Mouse (Mus musculus) layer of hippocampus, postnatal 36 days (tissue): ENCODE results near the gene Lbx2. TPM values are rescaled to one million over a fixed set of nuclear protein-coding genes. Genes with fewer than 3 reads are reported as not detected.

Experiments
- DNase-seq, 2 experiments: peaks; one replicate each; pipeline ENCODE4 v3.0.0; 2022
- total RNA-seq, 2 experiments: library from RNA; stranded (reverse); gene quantifications; 2 replicates each; pipeline ENCODE4 v1.2.3; 2021

The Lbx2 gene
- total RNA-seq, 2 experiments from 2014 or later = 0.48 TPM; not detected in 1

GRCm38 (mm10) chr6:83115011-83115671 is 29.0 kb downstream of the Lbx2 start, which contains the start of gene Mogs:
Gene Mogs, plus strand, starts transcription at chr6:83115496.
- DNase-seq = peak; percentile 91

GRCm38 (mm10) chr6:83115682-83116372 is 29.7 kb downstream of the Lbx2 start:
- DNase-seq = peak; percentile 19 to 20

GRCm38 (mm10) chr6:83116373-83117164 is 30.4 kb downstream of the Lbx2 start:
- peak in 1 of 2 experiments; percentile 4 for DNase-seq

- peak in 1 of 2 experiments; percentile 3 for DNase-seq
Observed at GRCm38 (mm10) chr6:83117165-83117438, 30.9 kb downstream of the Lbx2 start.

DNA sequence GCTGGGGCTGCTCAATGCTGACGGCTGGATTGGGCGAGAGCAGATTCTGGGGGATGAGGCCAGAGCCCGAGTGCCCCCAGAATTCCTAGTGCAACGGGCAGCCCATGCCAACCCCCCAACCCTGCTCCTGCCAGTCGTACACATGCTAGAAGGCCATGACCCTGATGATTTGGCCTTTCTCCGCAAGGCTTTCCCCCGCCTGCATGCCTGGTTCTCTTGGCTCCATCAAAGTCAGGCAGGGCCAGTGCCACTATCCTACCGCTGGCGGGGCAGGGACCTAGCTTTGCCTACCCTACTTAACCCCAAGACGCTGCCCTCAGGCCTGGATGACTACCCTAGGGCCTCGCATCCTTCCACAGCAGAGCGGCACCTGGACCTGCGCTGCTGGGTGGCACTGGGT is 31.4 kb downstream of the Lbx2 start:
- DNase-seq = peak in 1 of 2 experiments; percentile 4

GRCm38 (mm10) chr6:83118369-83118768 is 32.2 kb downstream of the Lbx2 start:
- peak in 1 of 2 experiments; percentile 4 for DNase-seq

DNA sequence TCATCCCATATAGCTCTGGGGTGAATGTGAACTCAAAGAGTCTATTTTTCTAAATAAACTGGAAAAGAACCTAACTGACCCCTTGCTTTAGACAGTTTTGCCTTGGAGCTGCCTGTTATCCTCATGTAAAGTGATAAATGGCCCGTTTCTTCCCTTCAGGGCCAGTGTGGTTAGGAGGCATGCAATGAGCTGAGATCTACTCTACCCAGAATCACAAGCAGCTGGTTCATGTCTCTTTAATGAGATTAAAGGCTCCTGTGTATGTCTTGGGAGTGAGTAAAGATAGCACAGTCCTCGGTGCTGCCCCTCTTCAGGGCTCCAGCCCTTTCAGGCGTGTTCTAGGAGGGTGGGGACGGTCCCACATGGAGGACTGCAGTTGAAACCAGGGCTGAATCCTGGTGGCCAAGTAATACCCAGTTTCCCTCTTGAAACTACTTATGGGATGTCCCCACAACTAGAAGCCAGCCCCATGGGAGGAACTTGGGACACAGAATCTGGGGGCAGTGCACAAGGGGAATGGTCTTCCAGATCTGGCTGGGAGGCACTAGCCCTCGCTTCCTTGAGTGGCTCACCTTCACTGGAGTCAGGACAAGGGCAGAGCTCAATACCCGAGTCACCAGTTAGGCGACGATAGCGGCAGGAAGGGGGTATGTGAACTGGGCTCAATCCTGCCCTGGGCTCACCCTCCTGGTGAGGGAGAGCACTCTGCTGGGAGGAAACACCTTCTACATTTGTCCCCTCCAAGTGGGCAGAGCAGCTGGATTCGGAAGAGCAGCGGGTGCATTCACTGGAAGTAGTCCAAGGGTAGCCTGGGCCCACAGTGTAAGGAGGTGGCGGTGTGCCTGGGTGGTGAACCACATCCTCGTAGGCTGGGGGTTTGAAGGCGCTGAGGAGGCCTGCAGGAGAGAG is 32.9 kb downstream of the Lbx2 start:
- DNase-seq = no peak

DNA sequence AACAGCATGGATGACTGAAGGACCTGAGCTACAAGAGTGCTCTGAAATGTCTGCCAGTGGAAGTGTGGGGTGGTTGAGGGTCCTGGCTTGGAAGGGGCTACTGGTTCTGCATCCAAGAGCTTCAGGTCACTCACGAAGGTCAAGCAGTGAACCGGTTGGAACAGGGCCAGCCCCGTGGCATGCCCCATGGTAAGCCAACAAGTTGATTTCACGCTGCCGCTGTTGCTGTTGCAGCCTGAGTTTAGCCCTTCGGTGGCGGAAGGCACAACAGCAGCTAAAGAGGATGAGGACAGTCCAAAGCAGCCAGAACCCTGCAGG is 33.5 kb downstream of the Lbx2 start:
- DNase-seq = peak in 1 of 2 experiments; percentile 20

GRCm38 (mm10) chr6:83120930-83121862 is 35.0 kb downstream of the Lbx2 start, which contains the start of gene Wbp1:
Gene Wbp1, minus strand, starts transcription at chr6:83121559.
- DNase-seq = peak; percentile 95 to 96

DNA sequence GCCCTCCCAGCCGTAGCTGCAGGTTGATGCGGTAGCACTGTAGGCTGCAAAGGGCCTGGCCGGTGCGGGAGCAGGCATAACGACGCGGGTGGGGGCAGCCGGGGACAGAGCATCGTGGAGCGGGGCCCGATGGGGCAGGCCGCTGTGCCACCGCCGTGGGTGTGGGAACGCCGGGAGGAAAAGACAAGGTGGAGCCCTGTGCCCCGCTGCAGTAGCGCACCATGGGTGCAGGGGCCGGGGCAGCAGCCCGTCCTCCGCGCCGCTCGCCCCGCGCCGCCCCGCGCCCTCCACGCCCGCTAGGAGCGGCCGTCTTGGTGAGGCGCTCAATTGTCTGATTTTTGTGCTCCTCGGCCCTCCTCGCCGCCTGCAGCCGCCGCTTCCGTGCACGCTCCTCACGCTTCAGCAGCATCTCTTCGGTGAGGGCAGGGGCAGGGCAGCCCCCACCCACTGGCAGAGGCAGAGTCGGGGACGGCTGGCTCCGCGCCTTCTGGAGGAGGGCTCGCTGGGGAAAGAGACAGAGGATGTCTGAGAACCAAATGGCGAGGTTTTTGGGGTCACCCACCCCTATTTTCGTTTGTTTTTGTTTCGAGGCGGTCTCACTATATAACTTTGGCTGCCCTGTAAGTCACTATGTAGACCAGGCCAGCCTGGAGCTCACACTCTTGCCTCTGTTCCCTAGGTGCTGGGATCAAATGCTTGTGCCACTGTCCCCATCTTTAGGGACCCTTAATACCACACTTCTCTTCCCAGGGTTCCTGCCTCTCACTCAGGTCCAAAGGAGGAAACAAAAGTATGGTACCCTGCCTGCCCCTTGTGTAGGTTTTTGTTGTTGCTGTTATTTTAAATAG is 35.9 kb downstream of the Lbx2 start:
- no peak for DNase-seq

- DNase-seq = no peak
Observed at GRCm38 (mm10) chr6:83122961-83123360, 36.8 kb downstream of the Lbx2 start.

DNA sequence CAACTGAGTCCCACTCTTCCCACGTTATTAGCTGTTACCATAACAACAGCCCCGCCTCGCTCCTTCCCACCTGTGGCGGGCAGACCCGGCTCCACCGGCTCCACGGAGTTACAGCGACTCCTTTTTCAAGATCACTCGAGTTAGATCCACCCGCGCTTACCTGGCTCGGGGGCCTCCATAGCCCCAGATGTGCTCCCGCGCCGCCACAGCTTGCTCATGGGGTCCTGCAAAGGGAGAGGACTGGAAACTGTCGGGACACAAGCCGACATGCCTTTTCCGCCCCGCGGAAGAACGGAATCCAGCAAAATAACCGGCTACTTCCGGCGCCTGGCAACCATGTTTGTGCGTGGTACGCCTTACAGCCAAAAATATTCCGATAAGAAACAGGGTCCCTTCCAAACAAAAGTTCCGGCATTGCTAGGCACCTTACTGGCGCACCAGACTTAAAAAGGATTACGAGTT is 38.7 kb downstream of the Lbx2 start:
- peak; percentile 88 to 89 for DNase-seq

DNA sequence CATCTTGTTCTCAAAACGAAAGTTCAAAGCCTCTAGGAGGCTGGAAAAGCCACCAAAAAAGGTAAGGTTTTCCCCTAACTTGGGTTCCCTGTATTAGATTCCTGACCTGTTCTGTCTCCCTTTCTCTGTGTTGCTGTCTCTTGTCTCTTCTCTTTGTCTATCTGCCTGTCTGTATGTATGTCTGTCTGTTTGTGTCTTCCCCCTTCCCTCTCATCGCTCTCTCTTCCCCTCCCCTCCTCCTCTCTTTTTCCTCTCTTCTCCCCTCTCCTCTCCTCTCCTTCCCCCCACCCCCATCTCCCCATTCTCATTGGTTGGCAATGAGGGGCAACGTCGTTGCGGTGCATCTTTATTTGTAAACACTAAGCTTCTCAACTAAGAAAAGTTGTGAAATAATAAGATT is 39.2 kb downstream of the Lbx2 start, which contains the start of gene Ino80b:
Ino80b (minus strand) TSS at position 101 of the 400 bp plus-strand sequence.
- DNase-seq = no peak

GRCm38 (mm10) chr6:83127419-83127818 is 41.3 kb downstream of the Lbx2 start:
- no peak for DNase-seq

- no peak for DNase-seq
Observed at GRCm38 (mm10) chr6:83131469-83132034, 45.4 kb downstream of the Lbx2 start.

DNA sequence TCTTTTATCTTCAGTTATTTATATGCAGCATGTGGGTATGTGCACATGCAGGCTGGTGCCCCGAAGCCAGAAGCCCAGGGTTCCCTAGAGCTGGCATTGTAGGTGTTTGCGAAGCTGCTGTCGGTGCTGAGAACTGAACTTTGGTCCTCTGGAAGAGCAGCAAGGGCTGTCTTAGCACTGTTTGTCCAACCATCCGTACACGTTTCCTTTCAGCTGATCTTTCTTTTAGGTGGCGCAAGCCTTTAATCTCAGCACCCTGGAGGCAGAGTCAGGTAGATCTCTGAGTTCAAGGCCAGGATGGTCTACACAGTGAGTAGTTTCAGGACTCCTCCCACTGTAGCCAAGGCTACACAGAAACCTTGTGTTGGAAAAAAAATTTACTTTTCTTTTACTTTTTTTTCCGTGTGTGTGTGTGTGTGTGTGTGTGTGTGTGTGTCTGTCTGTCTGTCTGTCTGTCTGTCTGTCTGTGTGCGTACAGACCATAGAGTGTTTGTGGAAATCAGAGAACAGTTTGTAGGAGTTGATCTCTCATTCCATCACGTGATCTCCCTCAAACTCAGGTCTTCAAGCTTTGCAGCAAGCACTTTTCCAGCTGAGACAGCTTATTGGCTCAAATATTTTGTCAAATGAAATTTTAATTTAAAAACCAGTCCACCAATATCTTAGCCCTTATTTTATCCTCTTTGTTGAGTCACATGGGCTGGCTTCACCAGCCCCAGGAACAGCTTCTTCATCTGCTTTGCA is 46.2 kb downstream of the Lbx2 start:
- DNase-seq = no peak

- no peak for DNase-seq
Observed at GRCm38 (mm10) chr6:83134226-83134625, 48.1 kb downstream of the Lbx2 start.

DNA sequence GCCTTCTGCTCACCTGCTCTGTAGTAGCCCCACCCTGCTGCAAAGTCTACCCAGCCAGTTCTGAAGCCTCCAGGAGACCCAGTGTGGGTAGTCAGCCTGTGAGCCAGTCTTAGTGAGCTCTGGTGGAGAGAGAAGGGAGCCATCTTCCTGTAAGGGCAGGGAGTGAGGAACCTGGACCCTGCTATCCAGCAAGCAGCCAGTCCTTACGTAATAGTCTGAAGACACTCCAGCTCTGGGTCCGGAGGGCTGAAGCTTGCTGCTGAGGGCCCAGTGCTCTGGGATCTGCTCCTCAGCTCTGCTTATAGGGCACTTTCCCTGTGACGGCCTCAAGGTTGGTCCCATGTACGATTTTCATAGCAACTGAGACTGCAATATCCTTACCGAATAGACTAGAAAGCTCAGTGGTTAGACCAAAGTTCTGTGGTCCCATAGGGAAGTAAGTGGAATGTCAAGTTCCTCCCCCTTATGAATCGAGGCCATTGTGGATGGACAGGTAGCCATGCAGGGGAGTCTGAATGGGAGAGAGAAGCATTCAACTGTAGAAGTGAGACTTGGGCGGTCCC is 48.9 kb downstream of the Lbx2 start, which contains the start of gene Rtkn:
Rtkn (plus strand) TSS at position 513 of the 563 bp plus-strand sequence.
- peak in 1 of 2 experiments; percentile 2 for DNase-seq
